Mouse (Mus musculus): ENCODE results near the gene Nuak2. TPM values are rescaled to one million over a fixed set of nuclear protein-coding genes. Genes with fewer than 3 reads are reported as not detected.

The Nuak2 gene
- polyA plus RNA-seq, 1 experiment from 2014 or later, result 5.2 TPM

GRCm38 (mm10) chr1:132302341-132302866, 13.5 kb upstream of the Nuak2 start:
- Histone ChIP-seq H3K4me1 (ENCODE audit: control insufficient read depth, insufficient read depth, low read length) (no peaks in the 10 kb centered on the region), H3K4me2 (ENCODE audit: low read depth, low read length) (no peak overlapping the region), H3K4me3 (ENCODE audit: low read depth, low read length) (no peak overlapping the region), H3K27me3 (replicated peaks; ENCODE audit: control insufficient read depth, insufficient read depth, low read length) (peaks cover 28% of the 10 kb centered on the region), H3K27ac (replicated peaks; ENCODE audit: low read depth, low read length) (no peak overlapping the region), H3K36me3 (ENCODE audit: control insufficient read depth, insufficient read depth, low read length) (no peaks in the 10 kb centered on the region), H3K9me3 (ENCODE audit: control insufficient read depth, low read length) (no peaks in the 10 kb centered on the region), H3K9ac (ENCODE audit: low read depth, low read length) (no peak overlapping the region)
- no peak for ATAC-seq (ENCODE audit: low read depth)
- 85% methylated on average over 9 of the region's 9 CpGs for WGBS
- DNase-seq (ENCODE audit: low spot score), result no peak

- Histone ChIP-seq H3K9ac (ENCODE audit: low read depth, low read length) (no peak overlapping the region), H3K27me3 (replicated peaks; ENCODE audit: control insufficient read depth, insufficient read depth, low read length) (peaks cover 9% of the 10 kb centered on the region)
- WGBS, result 22% methylated on average over 9 of the region's 9 CpGs
Measured at GRCm38 (mm10) chr1:132304618-132305214, 11.2 kb upstream of the Nuak2 start.

GRCm38 (mm10) chr1:132306160-132306559, 9.8 kb upstream of the Nuak2 start:
- Histone ChIP-seq H3K4me3 (ENCODE audit: low read depth, low read length) (no peak overlapping the region), H3K9ac (ENCODE audit: low read depth, low read length) (no peak overlapping the region), H3K9me3 (ENCODE audit: control insufficient read depth, low read length) (no peaks in the 10 kb centered on the region), H3K27ac (replicated peaks; ENCODE audit: low read depth, low read length) (no peak overlapping the region), H3K27me3 (replicated peaks; ENCODE audit: control insufficient read depth, insufficient read depth, low read length) (no peaks in the 10 kb centered on the region; the same call in 1 of the 2 replicates), H3K4me1 (ENCODE audit: control insufficient read depth, insufficient read depth, low read length) (no peaks in the 10 kb centered on the region), H3K36me3 (ENCODE audit: control insufficient read depth, insufficient read depth, low read length) (no peaks in the 10 kb centered on the region), H3K4me2 (ENCODE audit: low read depth, low read length) (no peak overlapping the region)
- DNase-seq (ENCODE audit: low spot score) (peak; percentile 42), ATAC-seq (ENCODE audit: low read depth) (0 out of 2 replicates have a peak, but pooled peaks have one; percentile 20)
- 46% methylated on average over 4 of the region's 4 CpGs for WGBS

More at GRCm38 (mm10) chr1:132304618-132305214, 11.2 kb upstream of the Nuak2 start:
- Histone ChIP-seq H3K4me2 (ENCODE audit: low read depth, low read length) (no peak overlapping the region), H3K27ac (replicated peaks; ENCODE audit: low read depth, low read length) (no peak overlapping the region), H3K36me3 (ENCODE audit: control insufficient read depth, insufficient read depth, low read length) (no peaks in the 10 kb centered on the region), H3K4me3 (ENCODE audit: low read depth, low read length) (no peak overlapping the region), H3K9me3 (ENCODE audit: control insufficient read depth, low read length) (no peaks in the 10 kb centered on the region), H3K4me1 (ENCODE audit: control insufficient read depth, insufficient read depth, low read length) (no peaks in the 10 kb centered on the region)
- no peak for DNase-seq (ENCODE audit: low spot score)
- ATAC-seq (ENCODE audit: low read depth), result no peak

- DNase-seq (ENCODE audit: low spot score) (peak; percentile 20), ATAC-seq (ENCODE audit: low read depth) (no peak)
- no peak overlapping the region for H3K4me3 ChIP-seq (ENCODE audit: low read depth, low read length)
- 24% methylated on average over 4 of the region's 4 CpGs for WGBS
- H3K36me3 ChIP-seq (ENCODE audit: control insufficient read depth, insufficient read depth, low read length), result no peaks in the 10 kb centered on the region
- no peaks in the 10 kb centered on the region for H3K27me3 ChIP-seq (replicated peaks; ENCODE audit: control insufficient read depth, insufficient read depth, low read length)
- no peak overlapping the region for H3K27ac ChIP-seq (replicated peaks; ENCODE audit: low read depth, low read length)
- H3K4me2 ChIP-seq (ENCODE audit: low read depth, low read length), result no peak overlapping the region
- H3K4me1 ChIP-seq (ENCODE audit: control insufficient read depth, insufficient read depth, low read length), result no peaks in the 10 kb centered on the region
- H3K9me3 ChIP-seq (ENCODE audit: control insufficient read depth, low read length), result no peaks in the 10 kb centered on the region
- H3K9ac ChIP-seq (ENCODE audit: low read depth, low read length), result no peak overlapping the region
Measured at GRCm38 (mm10) chr1:132306808-132307207, 9.1 kb upstream of the Nuak2 start.

GRCm38 (mm10) chr1:132307962-132308361, 8.0 kb upstream of the Nuak2 start:
- no peak overlapping the region for H3K9ac ChIP-seq (ENCODE audit: low read depth, low read length)
- DNase-seq (ENCODE audit: low spot score) (no peak), ATAC-seq (ENCODE audit: low read depth) (no peak)
- H3K36me3 ChIP-seq (ENCODE audit: control insufficient read depth, insufficient read depth, low read length), result no peaks in the 10 kb centered on the region
- no peaks in the 10 kb centered on the region for H3K27me3 ChIP-seq (replicated peaks; ENCODE audit: control insufficient read depth, insufficient read depth, low read length)
- 81% methylated on average over 6 of the region's 6 CpGs for WGBS
- H3K27ac ChIP-seq (replicated peaks; ENCODE audit: low read depth, low read length), result no peak overlapping the region
- H3K4me2 ChIP-seq (ENCODE audit: low read depth, low read length), result no peak overlapping the region
- H3K9me3 ChIP-seq (ENCODE audit: control insufficient read depth, low read length), result no peaks in the 10 kb centered on the region
- no peaks in the 10 kb centered on the region for H3K4me1 ChIP-seq (ENCODE audit: control insufficient read depth, insufficient read depth, low read length)
- no peak overlapping the region for H3K4me3 ChIP-seq (ENCODE audit: low read depth, low read length)

- Histone ChIP-seq H3K4me2 (ENCODE audit: low read depth, low read length) (no peak overlapping the region), H3K4me1 (ENCODE audit: control insufficient read depth, insufficient read depth, low read length) (no peaks in the 10 kb centered on the region), H3K9ac (ENCODE audit: low read depth, low read length) (no peak overlapping the region), H3K4me3 (ENCODE audit: low read depth, low read length) (no peak overlapping the region), H3K9me3 (ENCODE audit: control insufficient read depth, low read length) (no peaks in the 10 kb centered on the region), H3K36me3 (ENCODE audit: control insufficient read depth, insufficient read depth, low read length) (no peaks in the 10 kb centered on the region), H3K27me3 (replicated peaks; ENCODE audit: control insufficient read depth, insufficient read depth, low read length) (no peaks in the 10 kb centered on the region), H3K27ac (replicated peaks; ENCODE audit: low read depth, low read length) (no peak overlapping the region)
- ATAC-seq (ENCODE audit: low read depth) (no peak), DNase-seq (ENCODE audit: low spot score) (no peak)
- 80% methylated on average over 7 of the region's 7 CpGs for WGBS
Measured at GRCm38 (mm10) chr1:132308674-132309073, 7.3 kb upstream of the Nuak2 start.

GRCm38 (mm10) chr1:132310754-132311153, 5.2 kb upstream of the Nuak2 start:
- H3K36me3 ChIP-seq (ENCODE audit: control insufficient read depth, insufficient read depth, low read length), result no peaks in the 10 kb centered on the region
- no peak overlapping the region for H3K4me2 ChIP-seq (ENCODE audit: low read depth, low read length)
- WGBS, result 68% methylated on average over 7 of the region's 7 CpGs
- ATAC-seq (ENCODE audit: low read depth) (no peak), DNase-seq (ENCODE audit: low spot score) (no peak)
- no peak overlapping the region for H3K4me3 ChIP-seq (ENCODE audit: low read depth, low read length)
- no peaks in the 10 kb centered on the region for H3K9me3 ChIP-seq (ENCODE audit: control insufficient read depth, low read length)
- H3K9ac ChIP-seq (ENCODE audit: low read depth, low read length), result no peak overlapping the region
- H3K27me3 ChIP-seq (replicated peaks; ENCODE audit: control insufficient read depth, insufficient read depth, low read length), result peaks cover 12% of the 10 kb centered on the region
- H3K27ac ChIP-seq (replicated peaks; ENCODE audit: low read depth, low read length), result no peak overlapping the region
- peaks cover 3% of the 10 kb centered on the region; the same call in 1 of the 2 replicates for H3K4me1 ChIP-seq (ENCODE audit: control insufficient read depth, insufficient read depth, low read length)

GRCm38 (mm10) chr1:132311174-132311859, 4.6 kb upstream of the Nuak2 start:
- Histone ChIP-seq H3K4me2 (ENCODE audit: low read depth, low read length) (no peak overlapping the region), H3K4me1 (ENCODE audit: control insufficient read depth, insufficient read depth, low read length) (peaks cover 6% of the 10 kb centered on the region), H3K27ac (replicated peaks; ENCODE audit: low read depth, low read length) (no peak overlapping the region), H3K36me3 (ENCODE audit: control insufficient read depth, insufficient read depth, low read length) (no peaks in the 10 kb centered on the region), H3K4me3 (ENCODE audit: low read depth, low read length) (no peak overlapping the region), H3K9me3 (ENCODE audit: control insufficient read depth, low read length) (no peaks in the 10 kb centered on the region), H3K27me3 (replicated peaks; ENCODE audit: control insufficient read depth, insufficient read depth, low read length) (peaks cover 18% of the 10 kb centered on the region), H3K9ac (ENCODE audit: low read depth, low read length) (no peak overlapping the region)
- DNase-seq (ENCODE audit: low spot score) (no peak), ATAC-seq (ENCODE audit: low read depth) (no peak)
- 63% methylated on average over 10 of the region's 10 CpGs for WGBS

Data from embryonic facial prominence, embryonic 14.5 days (tissue).